Mouse (Mus musculus): ENCODE measurements at regions not wholly inside any gene's neighbourhood (a gene's known extent, or its start where the extent isn't known, plus 50 kb on each side); places are given as distances from the start of the nearest gene placed in this dataset.

DNA sequence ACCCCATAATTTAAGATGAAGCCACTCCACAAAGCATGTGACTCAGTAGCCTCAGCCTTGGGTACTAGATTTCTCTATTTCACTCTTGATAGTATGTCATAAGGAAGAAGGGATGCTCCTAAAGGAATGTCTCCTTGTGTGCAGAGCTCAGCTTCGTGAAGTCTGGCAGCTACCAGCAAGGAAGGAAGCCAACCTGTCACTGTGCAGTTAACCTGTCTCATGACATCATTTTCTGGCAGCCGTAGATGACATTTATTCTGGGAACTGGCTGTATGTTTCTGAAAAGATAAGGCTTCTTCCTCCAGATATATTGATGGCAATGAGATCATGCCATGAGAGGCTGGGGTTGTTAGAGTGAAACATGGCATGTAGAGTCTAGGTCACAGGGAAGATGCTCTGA is 534.2 kb upstream of the 4930452B06Rik start:
- peak in 1 of 2 experiments; percentile 10 for DNase-seq (ENCODE audit: low spot score in 2 of 2)
- intact Hi-C loops (cut with DNase I) = no loop called here

GRCm38 (mm10) chr14:9192122-9192769 is 526.2 kb upstream of the 4930452B06Rik start:
- intact Hi-C loops (cut with DNase I) = no loop called here
- no peak for DNase-seq (ENCODE audit: low spot score in 2 of 2)

- intact Hi-C loops (cut with DNase I) = no loop called here
- DNase-seq (ENCODE audit: low spot score in 2 of 2) = no peak
These were observed 525.6 kb upstream of the 4930452B06Rik start for GRCm38 (mm10) chr14:9191664-9192063.

GRCm38 (mm10) chr14:9161336-9161735 is 495.3 kb upstream of the 4930452B06Rik start:
- DNase-seq (ENCODE audit: low spot score in 2 of 2) = peak in 1 of 2 experiments; percentile 6
- intact Hi-C loops (cut with DNase I) = no loop called here

DNA sequence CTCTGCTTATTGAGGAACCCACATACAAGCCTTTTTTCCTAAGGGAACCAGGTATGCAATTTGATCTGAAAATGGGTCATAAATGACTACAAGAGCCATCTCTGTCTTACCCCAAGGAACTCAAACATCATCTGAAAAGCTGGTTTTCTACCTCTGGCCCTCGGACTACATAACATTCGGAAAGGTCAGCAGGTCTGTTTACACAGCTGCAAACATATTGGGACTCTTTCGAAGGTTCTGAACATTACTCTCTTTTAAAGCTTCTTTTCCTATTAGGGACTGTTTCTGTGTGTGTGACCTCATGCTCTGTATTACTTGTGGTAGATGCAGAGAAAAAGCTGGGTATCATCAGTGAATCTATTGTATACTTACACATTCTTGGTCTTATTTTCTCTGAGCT is 491.9 kb upstream of the 4930452B06Rik start:
- intact Hi-C loops (cut with DNase I) = no loop called here
- DNase-seq (ENCODE audit: low spot score in 2 of 2) = no peak

GRCm38 (mm10) chr14:9150841-9151240 is 484.8 kb upstream of the 4930452B06Rik start:
- DNase-seq (ENCODE audit: low spot score in 2 of 2) = no peak
- intact Hi-C loops (cut with DNase I) = no loop called here

GRCm38 (mm10) chr14:9146595-9147219 is 480.7 kb upstream of the 4930452B06Rik start:
- DNase-seq (ENCODE audit: low spot score in 2 of 2) = no peak
- intact Hi-C loops (cut with DNase I) = no loop called here

- intact Hi-C loops (cut with DNase I) = no loop called here
- no peak for DNase-seq (ENCODE audit: low spot score in 2 of 2)
These were observed 439.7 kb upstream of the 4930452B06Rik start for GRCm38 (mm10) chr14:9105708-9106107.

DNA sequence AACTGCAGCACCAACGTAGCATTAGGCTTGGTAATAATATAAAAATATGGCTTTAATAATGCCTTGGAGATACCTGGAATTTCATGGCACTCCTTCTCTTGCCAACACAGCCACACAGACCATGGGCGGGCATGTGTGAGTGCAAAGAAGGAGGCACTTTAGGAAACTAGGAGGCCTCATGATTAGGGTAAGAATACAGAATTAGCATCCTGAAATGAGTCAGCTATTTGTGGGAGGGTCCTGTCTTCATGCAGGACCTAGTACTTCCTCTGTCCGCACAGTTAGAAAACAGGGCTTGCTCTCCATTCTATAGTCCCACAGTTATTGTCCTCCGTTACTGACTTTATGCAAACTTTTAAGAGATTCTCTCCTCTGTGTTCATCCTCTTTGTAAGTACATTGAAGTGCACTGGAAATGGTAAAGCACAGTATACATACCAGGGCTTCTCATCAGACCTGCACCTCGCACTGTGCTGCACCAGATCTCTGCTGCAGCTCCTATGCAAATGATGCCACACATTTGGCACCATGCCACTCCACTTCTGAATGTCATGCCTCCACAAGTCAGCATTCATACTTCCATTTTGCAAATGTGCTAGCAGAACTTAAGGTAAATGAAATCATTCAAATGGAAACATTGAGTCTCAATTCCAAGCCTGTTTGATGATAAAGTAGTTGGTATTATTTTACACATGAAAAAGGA is 423.7 kb upstream of the 4930452B06Rik start:
- no peak for DNase-seq (ENCODE audit: low spot score in 2 of 2)
- intact Hi-C loops (cut with DNase I) = no loop called here

DNA sequence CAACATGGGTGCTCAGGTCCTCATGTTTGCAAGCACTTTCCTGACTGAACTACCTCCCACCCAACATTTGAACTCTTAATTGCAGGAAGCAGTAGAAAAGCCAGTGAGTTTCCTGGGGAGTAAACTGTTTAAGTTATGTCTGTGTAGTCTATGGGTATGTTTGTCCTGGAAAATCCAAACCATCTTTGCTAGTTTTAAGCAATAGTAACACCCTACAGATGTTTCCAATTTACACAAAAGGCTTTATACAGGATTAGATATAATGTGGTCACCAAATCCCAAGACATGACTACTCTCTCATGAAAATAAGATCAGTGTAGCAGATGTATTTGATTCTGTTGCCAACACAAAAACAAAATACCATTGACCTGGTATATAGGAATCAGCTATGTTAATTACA is 421.1 kb upstream of the 4930452B06Rik start:
- intact Hi-C loops (cut with DNase I) = no loop called here
- DNase-seq (ENCODE audit: low spot score in 2 of 2) = no peak

GRCm38 (mm10) chr14:9079632-9080031 is 413.6 kb upstream of the 4930452B06Rik start:
- intact Hi-C loops (cut with DNase I) = no loop called here
- DNase-seq (ENCODE audit: low spot score in 2 of 2) = no peak

DNA sequence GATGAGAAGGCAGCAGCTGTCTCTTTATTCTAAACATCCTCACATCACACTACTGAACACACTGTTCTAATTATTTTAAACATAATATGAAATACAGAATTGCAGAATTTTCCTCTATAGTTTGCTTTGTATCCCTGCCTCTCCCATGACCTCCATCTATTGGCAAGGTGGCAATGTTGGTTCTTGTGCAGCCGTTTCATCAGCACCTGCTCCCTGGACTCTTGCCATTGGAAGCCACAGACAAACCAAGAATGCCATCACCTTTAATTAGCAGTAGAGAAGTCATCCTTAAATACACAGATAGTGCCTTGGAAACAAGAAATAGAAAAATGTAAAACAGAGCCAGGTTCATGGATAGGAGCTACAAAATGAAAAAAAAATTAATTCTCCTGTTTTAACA is 413.0 kb upstream of the 4930452B06Rik start:
- no peak for DNase-seq (ENCODE audit: low spot score in 2 of 2)
- intact Hi-C loops (cut with DNase I) = no loop called here

GRCm38 (mm10) chr14:9071176-9071575 is 405.1 kb upstream of the 4930452B06Rik start:
- peak; percentile 36 to 38 for DNase-seq (ENCODE audit: low spot score in 2 of 2)
- intact Hi-C loops (cut with DNase I) = no loop called here

GRCm38 (mm10) chr14:9060058-9060457 is 394.0 kb upstream of the 4930452B06Rik start:
- no peak for DNase-seq (ENCODE audit: low spot score in 2 of 2)
- intact Hi-C loops (cut with DNase I) = no loop called here

DNA sequence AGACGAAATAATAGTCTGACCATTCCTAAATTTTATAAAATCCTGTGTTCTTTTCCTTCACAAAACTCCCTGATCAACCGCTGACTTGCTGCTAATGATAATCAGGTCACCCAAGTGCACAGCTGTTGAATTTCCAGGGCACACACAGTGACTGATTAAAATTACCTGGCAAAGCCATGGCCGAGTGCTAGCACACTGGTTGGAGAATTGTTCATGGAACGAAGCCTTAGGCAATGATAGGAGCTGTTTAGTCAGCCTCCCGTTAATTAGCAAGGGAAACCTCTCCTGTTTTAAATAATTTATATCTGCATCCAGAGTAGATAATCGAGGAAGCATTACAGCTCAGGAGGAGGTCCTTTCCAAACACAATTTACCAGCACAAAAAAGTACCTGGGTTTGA is 362.8 kb upstream of the 4930452B06Rik start:
- intact Hi-C loops (cut with DNase I) = no loop called here
- DNase-seq (ENCODE audit: low spot score in 2 of 2) = no peak

DNA sequence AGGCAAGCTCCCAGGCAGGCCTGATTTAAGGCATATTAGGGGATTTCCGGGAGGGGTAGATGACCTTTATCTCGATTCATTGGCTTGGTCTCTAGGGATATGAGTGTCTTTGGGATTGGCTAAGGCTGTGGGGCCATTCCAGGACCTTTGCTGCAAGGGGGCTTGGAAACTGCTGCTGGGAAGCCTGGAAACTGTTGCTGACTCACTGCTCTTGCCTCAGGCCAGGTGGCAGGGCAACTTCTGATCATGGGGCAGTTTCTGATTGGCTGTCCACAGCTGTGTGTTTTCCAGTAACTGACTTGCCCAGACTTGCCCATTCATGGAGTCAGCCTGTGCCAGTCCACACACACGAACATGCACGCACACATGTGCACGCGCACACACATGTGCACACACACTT is 349.8 kb upstream of the 4930452B06Rik start:
- DNase-seq (ENCODE audit: low spot score in 2 of 2) = no peak
- intact Hi-C loops (cut with DNase I) = no loop called here

DNA sequence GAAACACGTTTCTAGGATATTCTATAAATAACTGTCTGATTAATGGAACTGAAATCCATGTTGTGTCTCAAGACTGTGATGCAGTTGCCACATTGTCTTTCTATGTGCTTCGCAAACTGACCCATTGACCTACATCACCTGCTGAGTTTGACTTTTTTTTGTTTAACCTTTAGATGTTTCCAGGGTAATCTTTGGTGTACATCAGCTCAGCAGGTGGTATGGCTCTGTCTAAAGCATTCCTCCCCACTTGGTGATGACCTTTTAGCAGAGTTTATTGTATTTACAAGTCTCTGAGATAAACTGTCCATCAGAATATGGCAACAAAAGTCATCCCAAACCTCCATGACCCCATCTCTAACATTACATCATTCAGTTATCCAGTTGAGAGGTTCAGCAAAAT is 337.0 kb upstream of the 4930452B06Rik start:
- DNase-seq (ENCODE audit: low spot score in 2 of 2) = no peak
- intact Hi-C loops (cut with DNase I) = no loop called here

DNA sequence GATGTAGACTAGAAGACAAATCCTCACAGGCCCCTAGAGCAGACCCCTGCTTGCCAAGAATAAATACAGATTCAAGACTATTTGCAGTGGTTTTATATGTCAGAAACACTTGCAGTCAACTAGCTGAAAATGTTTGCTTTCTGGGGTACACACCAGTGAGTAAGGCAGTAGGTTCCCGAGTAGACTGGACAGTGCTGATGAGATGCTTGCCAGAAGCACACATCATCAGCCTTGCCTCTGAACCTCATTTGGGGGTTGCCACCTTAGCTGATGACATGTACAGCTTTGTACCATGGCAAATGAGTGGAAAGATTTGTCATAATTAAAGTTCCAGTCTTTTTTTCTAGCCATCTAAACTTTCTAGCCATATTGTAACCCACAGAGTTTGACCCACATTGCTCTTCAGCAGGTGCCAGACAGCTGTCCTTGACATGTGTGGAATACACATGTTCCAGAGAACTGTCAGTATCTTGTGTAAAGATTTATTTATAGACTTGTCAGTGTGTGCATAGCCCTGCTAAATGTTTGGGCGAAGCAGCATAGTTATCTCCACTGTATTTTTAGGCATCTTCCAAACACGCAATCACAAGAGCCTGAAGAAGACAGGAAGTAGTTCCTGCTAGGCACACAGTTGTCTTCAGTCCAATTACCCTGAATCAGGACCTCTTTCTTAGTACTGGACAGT is 334.5 kb upstream of the 4930452B06Rik start:
- DNase-seq (ENCODE audit: low spot score in 2 of 2) = no peak
- intact Hi-C loops (cut with DNase I) = no loop called here

GRCm38 (mm10) chr14:8999815-9000214 is 333.8 kb upstream of the 4930452B06Rik start:
- no peak for DNase-seq (ENCODE audit: low spot score in 2 of 2)
- intact Hi-C loops (cut with DNase I) = no loop called here

DNA sequence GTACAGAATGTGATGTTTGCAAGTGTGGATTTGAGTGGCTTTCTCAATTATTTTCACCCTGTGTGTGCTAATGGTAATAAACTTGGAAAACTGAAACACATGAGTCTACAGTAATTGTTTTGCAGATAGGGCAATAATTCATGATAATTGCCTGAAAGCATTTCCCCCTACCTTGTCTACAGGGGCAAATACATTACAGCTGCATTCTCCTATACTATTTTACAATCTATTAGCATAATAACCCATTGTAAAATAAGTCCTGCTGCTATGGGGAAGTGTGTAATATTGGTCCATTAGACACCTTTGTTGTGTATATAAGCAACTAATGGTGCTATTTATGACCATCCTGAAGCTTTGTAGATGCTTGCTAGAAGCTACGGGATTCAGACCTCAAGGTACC is 327.4 kb upstream of the 4930452B06Rik start:
- intact Hi-C loops (cut with DNase I) = no loop called here
- DNase-seq (ENCODE audit: low spot score in 2 of 2) = no peak
